Mouse (Mus musculus) neutrophil, adult 5-6 weeks (primary cell): Measurements from ENCODE around the gene Cacna1h. TPM values are rescaled to one million over a fixed set of nuclear protein-coding genes. Genes with fewer than 3 reads are reported as not detected.

Source experiments
- ATAC-seq: fragments of 151-379, 151-347 bp; 2 replicates; pipeline ENCODE4 v1.8.0; 2017; ENCODE audit warnings: mild to moderate bottlenecking, moderate TSS enrichment; ENCODE audit not compliant: insufficient number of reproducible peaks, poor library complexity, low FRiP score, severe bottlenecking; ENCODE audit errors: extremely low read depth
- total RNA-seq: library from RNA; stranded (forward); fragments of 200-1000 nt; gene quantifications from 2 replicates; pipeline ENCODE4 v1.2.3, GENCODE M21; 2017

Cacna1h gene
- total RNA-seq, 1 experiment from 2014 or later, result 1.5 TPM

DNA sequence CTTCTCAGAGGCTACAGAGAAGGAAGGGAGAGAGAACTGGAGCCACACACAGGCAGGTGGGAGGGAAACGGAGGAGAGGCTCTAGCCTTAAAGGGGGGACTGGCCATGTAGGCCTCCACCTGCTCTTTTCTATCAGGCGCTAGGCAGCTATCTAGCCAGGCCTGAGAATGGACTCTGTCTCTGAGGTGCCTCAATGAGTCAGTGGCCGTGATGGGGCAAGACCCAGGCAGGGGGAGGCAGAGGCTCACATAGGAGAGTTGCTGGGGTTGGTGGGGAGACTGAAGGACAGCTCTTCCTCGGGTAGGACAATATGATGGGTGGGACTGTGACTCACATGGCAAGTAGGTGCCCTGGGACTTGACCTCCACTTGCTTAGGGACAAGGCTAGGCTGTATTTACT is 16.7 kb upstream of the Cacna1h start:
- no peak for ATAC-seq

GRCm38 (mm10) chr17:25447865-25448264 is 14.3 kb upstream of the Cacna1h start:
- no peak for ATAC-seq

DNA sequence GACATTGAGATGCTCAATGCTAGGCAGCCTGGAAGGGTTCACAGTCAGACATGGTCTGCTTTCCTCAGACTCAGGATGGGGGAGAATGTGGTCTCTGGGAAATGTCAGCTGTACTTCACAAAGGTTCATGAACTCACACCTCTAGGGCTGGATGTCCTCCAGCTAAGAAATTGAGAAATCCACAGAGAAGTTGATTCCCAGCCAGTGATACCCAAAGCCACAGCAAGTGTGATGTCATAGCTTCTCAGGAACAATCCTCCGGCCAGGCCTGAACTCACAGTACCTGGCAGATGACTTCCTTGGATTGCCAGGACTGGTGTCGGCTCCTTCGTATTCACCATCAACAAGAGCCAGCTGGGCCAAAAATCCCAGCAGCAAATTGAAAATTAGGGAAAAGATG is 12.3 kb upstream of the Cacna1h start:
- ATAC-seq, result no peak

GRCm38 (mm10) chr17:25445074-25445473 is 11.5 kb upstream of the Cacna1h start:
- no peak for ATAC-seq

DNA sequence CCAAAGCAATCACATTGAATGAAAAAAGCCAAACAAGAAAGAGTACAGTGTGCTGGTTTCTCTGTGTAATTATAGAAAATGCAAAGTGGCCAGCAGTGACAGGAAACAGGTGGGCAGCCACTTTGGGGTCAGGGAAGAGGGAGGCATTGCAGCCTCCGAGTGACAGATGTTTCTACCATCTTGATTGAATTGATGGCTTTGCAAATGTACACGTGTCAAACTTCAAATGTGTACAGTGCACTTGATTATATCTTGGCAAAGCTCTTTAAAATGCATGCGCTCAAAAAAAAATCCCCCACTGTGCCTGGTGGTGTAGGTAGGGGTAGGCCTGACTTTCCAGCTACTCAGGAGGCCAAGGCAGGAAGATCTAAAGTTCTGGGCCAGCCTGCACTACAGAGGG is 9.3 kb upstream of the Cacna1h start:
- ATAC-seq, result no peak

DNA sequence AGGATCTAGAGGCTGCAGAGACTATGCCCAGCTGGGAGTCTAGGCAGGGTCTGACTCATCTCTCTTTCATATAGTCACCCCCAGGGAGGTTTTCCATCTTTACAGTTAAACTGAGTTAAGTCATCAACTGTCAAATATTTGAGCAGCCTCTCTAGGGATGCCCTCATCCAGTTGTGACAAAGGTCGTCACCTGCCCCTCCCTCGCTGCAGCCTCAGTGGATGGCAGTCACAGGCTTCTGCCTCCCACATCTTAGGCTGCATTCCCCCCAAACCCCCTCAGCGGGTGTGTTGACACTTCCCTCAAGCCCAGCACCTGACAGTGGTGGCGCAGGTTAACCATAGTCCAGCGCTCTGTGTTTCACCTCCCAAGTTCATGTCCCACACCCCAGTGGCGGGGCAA is 7.8 kb upstream of the Cacna1h start:
- ATAC-seq, result no peak

DNA sequence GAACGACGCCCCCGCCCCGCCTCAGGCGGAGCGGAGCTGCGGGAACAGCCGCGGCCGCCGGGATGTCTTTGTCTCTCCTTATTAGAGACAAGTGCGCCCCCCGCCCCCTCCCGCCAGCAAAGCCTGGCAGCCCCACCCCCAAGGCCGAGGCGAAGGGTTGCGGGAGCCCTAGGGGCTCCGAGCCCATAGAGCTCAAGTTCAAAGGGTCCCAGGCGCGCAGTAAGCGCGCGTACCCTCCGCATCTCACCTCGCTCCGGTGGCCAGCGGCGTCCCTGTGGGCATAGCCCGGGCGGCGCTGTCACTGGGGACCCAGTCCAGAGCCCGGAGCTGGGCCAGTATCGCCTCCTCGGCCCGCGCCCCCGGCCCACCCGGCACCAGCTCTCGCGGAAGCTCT is 363 bp downstream of the Cacna1h start:
- no peak for ATAC-seq

- ATAC-seq, result no peak
These were observed 976 bp downstream of the Cacna1h start for GRCm38 (mm10) chr17:25432433-25433181.

GRCm38 (mm10) chr17:25430534-25430933 is 3.0 kb downstream of the Cacna1h start:
- ATAC-seq, result no peak

DNA sequence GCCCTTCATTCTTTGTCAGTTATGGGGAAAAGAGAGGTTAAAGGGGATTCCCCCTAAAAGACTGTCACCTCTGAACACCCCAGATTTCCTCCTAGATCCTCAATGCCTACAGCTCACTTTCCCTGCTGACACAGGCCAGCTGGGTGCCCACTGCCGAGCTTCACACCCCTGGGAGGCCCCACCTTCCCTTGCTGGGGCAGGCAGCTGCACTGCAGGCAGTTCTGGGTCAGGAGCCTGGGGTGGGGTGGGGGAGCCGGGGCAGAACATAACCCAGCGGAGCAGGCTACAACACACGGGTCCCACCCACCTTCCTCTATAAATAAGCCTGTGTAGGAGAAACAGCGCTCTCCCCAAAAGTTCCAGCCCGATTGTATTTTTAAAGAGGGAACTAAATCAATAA is 3.7 kb downstream of the Cacna1h start:
- ATAC-seq, result no peak

DNA sequence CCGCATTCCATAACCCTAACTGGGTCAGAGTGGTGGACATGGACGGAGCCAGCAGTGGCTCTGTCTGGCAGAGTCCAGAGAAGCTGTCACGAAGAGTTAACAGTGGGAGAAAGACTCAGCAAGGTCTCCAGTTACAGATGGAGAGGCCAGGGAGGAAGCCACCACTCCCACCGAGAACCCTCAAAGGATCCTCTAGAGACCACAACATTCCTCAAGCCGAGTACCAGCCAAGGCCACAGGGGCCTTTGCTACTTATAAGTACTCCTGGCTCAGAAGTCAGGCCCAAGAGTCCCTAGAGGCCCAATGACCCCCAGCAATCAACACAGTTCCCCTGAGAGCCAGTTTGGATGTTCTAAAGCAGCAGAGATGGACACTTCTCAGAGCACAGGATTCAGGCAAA is 4.3 kb downstream of the Cacna1h start:
- no peak for ATAC-seq

GRCm38 (mm10) chr17:25427441-25427840 is 6.1 kb downstream of the Cacna1h start:
- no peak for ATAC-seq

DNA sequence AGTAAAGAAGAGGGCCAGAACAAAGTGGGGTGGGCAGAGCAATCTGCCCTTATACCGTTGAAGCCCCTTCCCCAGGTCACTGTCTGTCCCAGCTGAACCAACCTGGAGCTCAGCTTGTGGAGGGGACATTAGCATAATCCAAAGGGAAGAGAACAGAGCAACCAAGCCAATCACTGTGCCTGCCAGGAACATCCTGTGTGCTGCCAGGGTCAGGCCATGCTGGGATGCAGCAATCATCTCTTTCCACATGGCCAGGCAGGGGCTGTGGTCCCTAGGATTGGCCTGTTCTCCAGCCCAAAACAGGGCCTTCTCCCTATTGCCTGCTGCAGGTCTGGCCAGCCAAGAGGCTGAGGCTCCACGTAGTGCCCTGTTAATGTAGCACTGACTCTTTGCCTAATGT is 7.6 kb downstream of the Cacna1h start:
- no peak for ATAC-seq

DNA sequence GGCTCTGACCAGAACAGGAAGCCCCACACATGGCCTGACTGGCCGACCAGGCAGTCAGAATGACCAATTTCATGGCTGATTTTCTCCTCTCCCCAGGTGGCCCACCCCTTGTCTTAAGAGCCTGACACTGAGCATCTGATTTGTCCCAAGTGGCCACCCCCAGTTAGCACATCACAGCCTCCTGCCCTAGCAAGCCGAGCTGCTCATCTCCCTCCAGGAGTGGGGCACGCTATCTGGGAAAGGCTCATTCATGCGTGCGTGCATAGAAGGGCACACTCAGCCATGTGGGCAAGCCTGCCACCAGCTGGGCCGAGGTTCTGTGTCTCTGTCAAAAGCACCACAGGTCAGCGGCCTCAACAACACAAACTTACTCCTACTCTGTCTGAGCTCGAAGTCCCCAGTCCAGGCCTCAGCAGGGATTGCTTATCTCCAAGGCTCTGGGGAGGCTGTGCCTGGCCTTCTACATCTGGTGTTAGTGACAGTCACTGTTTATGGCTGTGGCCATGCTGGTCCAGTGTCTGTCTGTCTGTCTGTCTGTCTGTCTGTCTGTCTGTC is 9.0 kb downstream of the Cacna1h start:
- no peak for ATAC-seq

DNA sequence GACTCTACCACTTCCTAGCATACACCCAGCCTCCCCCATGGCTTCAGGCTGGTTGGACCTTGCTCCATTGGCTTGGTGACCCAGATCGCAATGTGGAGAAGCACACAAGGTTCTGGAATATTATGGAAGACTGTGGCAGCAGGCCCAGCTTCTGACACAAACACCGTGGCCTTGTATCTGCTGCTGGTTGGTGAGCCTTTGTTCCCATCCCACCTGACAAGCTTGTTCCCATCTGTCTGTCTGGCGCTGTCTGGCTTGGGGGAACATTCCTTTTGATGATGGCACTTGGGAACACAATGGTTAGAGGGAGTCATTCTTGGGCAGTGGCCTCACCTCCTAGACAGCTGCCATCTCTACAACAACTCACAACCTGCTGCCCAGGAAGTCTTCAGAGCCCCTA is 12.6 kb downstream of the Cacna1h start:
- ATAC-seq, result no peak

DNA sequence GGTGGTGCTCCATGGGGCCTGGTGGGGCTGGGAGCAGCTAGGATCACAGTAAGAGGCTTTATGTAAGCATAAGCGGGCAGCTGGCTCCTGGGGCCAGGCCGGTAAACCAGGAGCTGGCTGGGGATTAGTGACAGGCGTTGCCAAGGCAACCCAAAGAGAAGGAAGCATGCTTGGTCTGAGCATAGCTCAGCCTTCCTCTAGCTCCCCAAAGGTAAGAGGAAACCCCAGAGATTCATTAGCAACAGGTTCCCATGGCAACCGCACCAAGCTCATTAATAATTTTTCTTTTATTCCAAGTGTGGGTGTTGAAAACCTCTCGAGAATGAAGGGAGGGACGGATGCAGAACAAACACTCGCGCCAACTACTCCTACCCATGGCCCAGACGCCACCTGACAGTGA is 14.7 kb downstream of the Cacna1h start:
- no peak for ATAC-seq

- no peak for ATAC-seq
These were observed 15.6 kb downstream of the Cacna1h start for GRCm38 (mm10) chr17:25417990-25418389.

DNA sequence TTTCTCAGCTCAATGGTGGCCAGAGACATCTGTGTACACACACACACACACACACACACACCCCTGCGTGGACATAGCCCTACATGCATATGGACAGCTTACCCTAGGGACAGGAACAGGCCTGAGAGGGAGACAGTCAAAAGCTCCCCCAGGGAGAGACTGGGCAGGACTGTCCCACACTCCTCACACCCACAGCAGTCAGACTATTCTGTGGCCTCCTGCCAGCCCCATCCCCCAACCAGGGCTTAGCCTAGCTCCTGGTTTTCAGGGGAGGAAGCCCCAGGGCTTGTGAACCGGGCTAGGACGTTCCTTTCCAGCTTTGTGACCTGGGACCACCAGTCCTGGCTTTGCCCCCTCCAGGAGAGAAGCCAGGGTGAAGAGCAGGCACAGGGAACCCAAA is 17.4 kb downstream of the Cacna1h start:
- ATAC-seq, result no peak

- ATAC-seq, result no peak
These were observed 18.1 kb downstream of the Cacna1h start for GRCm38 (mm10) chr17:25415421-25415913.

- ATAC-seq, result no peak
These were observed 18.7 kb downstream of the Cacna1h start for GRCm38 (mm10) chr17:25414917-25415316.

- no peak for ATAC-seq
These were observed 19.4 kb downstream of the Cacna1h start for GRCm38 (mm10) chr17:25414209-25414608.
